Mouse (Mus musculus): Measurements from ENCODE around the gene Olfr1045.
"Not testable (repeated sequence)": the region's sequence is repeated elsewhere in the genome, so short reads cannot be mapped to it uniquely, and the experiment has no call there.

Olfr1045 gene

DNA sequence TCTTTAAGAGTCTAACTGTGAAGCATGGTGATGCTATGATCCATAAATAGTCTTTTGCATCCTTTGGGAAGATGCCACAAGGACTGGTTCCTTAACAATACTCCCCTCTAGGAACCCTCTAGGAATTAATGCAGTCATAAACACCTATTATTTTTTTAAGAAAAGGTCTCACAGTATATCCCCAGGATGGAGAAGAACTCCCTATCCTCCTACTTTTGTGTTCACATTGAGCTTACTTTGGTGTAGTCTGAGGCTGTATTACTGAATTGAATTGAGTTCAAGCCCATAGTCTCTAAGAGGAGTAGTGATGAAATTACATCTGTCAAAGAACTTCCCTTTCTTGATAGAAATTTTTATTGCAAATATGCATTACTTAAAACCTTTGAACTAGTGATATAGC is at the start of gene Olfr1045:
Olfr1045 (minus strand) TSS at position 101 of the 400 bp plus-strand sequence.
- DNase-seq (ENCODE audit: low read depth, low spot score) = no peak

DNA sequence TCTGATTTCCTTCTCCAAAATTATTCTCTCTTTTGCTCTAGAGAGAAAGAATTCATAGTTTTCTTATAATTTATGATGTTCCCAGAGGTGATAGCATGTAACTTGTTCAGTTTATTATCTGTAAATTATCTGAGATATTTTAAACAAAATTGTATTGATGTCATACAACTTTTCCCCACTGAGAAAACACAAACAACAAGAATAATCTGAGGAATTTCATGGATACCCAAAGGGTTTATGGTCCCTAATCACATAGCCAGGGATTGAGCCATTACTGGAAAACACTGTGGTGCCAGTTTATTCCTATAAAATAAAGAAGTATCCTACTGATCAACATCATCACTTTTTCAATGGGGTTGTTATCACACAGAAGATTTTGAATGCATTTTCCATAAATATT is 37.4 kb upstream of the Olfr1045 start, which contains the start of gene Olfr1048:
Olfr1048 (minus strand) TSS at position 101 of the 400 bp plus-strand sequence.
- no peak for DNase-seq (ENCODE audit: low read depth, low spot score)

DNA sequence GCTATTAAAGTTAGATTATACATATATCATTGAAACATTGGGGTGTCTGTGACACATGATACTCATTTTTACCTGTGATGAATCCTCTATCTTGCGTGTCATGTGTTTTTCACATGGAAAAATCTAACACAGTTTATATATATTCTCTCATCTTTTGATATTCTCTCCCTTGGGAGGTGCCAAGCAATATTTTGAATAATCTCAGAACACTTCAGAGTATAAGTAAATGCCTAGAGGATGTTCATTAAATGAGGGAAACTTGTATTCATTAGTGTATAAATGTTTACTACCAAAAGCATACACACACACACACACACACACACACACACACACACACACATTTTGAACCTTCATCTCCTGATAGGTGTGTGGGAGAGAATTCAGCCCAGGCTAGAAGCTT is 28.5 kb upstream of the Olfr1045 start, which contains the start of gene Olfr1047:
Olfr1047 (minus strand) TSS at position 101 of the 400 bp plus-strand sequence.
- no peak for DNase-seq (ENCODE audit: low read depth, low spot score)

DNA sequence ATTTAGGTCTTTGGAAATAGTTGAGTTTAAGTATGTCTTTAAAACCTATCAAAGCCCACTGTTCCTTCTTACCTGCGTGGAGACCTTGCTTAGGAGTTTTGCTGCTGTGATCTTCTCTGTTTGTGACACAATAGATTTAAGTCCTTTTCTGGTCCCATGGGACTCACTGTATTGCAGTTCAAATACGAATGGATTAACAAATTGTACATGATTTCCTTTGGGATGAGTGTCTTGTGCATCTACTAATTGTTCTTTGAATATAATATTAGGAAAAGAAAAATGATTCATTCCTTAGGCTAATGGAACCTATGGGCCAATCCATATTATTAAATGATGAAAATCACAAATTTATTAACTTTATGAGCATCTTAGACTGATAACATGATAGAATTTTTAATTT is 16.4 kb upstream of the Olfr1045 start, which contains the start of gene Olfr1046:
Olfr1046 (minus strand) TSS at position 101 of the 400 bp plus-strand sequence.
- DNase-seq (ENCODE audit: low read depth, low spot score) = no peak

DNA sequence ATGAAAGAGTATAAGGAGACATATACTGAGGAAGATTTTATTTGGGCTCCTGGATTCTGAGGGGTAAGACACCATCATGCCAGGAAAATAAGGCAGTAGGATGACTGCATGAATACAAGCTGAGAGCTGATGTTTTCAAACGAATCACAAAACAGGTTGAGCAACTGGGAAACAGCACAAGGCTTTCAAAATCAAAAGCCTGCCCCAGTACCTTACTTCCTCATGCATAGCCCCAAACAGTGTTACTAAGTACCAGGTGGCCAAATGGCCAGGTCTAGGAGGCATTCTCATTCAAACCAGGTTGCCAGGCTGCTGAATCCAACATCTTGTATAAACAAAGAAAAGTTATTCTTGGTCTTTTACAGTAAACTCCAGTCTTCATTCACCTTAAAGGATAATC is 6.9 kb downstream of the Olfr1045 start:
- DNase-seq (ENCODE audit: low read depth, low spot score) = no peak

DNA sequence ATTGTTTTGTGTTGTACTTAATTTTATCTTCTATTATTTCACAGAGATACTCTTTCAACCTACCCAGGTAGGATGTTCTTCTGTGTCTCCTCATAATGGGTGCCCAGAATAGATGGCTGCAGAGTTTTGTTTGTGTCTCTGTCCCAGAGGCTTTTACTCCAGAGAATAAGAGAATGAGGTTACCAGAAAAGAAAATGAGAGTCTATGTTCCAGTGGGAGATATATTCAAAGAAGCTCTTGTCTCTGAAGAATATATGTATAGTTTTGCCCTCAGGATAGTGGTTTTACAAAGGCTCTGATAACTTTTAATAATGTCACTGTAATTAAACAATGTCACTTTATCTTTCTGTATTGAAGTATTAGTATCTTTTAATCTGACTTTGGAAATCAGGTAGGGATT is 17.2 kb downstream of the Olfr1045 start, which contains the start of gene Olfr52:
Olfr52 (minus strand) TSS at position 101 of the 400 bp plus-strand sequence.
- no peak for DNase-seq (ENCODE audit: low read depth, low spot score)

DNA sequence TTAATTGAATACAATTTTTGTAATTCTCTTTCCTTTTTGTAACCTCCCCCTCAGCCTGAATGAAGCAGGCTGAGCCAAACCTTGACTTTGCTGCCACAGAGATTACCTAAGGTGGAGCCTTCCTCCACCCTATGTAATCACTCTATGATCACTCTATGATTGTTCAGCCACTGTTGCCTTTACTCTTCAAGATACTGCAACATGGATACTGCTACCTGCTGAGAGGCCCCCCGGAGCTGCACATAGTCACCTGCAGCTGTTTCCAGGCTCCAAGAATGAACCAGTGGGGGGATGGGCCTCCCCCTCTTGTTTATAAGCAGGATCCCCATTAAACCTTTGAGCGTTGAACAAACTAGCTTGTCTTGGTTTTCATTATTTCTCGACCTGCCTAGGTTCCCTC is 22.9 kb downstream of the Olfr1045 start:
- DNase-seq (ENCODE audit: low read depth, low spot score) = no peak

DNA sequence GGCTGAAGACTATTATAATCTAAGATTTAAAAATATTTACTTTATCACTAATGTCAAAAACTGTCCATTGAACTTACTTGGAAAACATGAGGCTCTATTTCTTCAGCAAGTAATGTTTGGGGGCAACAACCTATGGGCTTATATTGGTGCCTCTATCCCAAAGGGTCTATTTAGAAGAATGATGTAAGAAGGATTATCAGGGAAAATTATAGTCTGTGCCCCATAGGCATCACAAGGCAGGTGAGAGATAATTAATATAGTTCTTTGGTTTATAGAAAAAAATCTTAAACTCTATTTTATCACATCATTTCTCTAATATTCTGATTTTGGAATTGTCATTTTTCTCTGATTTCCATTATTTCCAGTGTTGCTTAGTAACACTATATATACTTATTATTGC is 25.1 kb downstream of the Olfr1045 start, which contains the start of gene Olfr1044:
Olfr1044 (minus strand) TSS at position 101 of the 400 bp plus-strand sequence.
- DNase-seq (ENCODE audit: low read depth, low spot score) = no peak

DNA sequence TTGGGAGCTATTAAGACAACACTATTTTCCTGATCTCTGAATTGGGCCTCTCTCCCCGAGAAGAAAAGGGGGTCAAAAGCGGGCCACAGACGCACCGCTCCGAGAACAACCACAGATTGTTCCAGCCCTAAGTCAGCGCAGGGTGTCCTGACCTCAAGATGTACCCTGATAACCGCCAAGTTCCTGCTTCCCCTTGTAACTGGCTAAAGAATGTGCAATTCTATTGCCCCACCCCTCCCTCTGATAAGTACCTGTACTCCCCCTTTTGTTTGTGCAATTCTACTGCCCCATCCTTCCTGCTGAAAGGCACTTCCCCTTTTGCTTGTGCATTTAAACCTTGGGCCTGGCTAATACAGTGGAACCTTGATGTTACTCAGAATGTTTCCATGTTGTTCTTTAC is 27.4 kb downstream of the Olfr1045 start:
- DNase-seq (ENCODE audit: low read depth, low spot score) = not testable (repeated sequence)

DNA sequence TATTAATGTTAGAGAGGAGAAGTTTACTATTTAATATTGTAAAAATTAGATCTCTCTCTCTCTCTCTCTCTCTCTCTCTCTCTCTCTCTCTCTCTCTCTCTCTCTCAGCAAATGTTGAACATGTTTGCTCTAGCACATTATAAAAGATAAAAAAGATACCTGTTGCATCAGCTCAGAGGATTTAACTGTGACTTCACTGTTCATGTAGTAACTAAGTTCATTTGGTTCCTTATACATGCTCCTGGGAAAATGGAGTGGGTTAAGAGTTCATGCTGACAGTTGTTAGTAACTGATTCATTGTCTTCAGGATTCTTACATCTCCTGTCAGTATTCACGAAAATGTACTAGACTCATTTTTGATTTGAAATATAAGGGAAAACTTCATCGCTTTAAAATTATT is 35.4 kb downstream of the Olfr1045 start, which contains the start of gene Olfr1043:
Olfr1043 (minus strand) TSS at position 101 of the 400 bp plus-strand sequence.
- no peak for DNase-seq (ENCODE audit: low read depth, low spot score)

DNA sequence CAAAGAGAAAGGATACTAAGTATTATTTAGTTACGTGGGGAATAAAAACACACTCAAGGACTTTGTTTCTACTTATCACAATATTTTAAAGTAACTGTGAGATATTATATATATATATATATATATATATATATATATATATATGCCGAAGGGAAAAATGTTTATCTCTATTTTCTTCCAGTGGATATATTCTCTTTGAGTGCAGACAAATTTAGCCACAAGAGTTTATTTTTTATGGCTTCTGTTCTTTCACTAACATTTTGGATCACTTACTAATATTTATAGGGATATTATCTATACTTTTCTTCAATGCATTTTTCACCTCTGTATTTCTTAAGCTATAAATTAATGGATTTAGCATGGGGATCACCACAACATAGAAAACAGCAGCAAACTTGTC is 41.1 kb downstream of the Olfr1045 start, which contains the start of gene Olfr1042:
Olfr1042 (minus strand) TSS at position 101 of the 400 bp plus-strand sequence.
- DNase-seq (ENCODE audit: low read depth, low spot score) = no peak

DNA sequence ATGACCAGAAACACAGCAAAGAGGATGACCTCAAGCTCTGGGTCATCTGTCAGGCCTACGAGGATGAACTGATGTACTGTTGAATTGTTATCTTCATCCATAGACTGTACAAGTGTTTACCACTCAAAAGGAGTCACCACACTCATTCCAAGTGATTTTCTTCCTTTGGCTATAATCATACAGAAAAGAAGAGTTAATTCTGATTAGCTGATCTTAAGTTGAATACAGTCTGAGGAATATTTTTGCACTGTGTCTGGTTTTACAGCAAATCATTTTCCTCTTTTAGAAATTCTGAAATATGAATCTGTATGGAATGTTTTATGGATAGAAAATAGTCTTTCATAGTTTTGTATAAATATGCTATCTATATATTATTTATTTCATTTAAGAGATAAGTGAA is 56.2 kb downstream of the Olfr1045 start, which contains the start of gene Olfr1040:
Olfr1040 (minus strand) TSS at position 101 of the 400 bp plus-strand sequence.
- no peak for DNase-seq (ENCODE audit: low read depth, low spot score)

Measured in A20 (cell line).